Mouse (Mus musculus) liver, postnatal 0 days (tissue): Measurements from ENCODE around the gene Tex48.

Source experiments
- CTCF ChIP-seq: sonication (generic); IDR thresholded peaks from 2 replicates; pipeline ENCODE4 v1.5.1; 2016; ENCODE audit warnings: antibody characterized with exemption, low read depth
- EP300 ChIP-seq: IDR thresholded peaks from 2 replicates; pipeline ENCODE4 v1.6.1; 2016; ENCODE audit warnings: antibody characterized with exemption, low read depth, mild to moderate bottlenecking

DNA sequence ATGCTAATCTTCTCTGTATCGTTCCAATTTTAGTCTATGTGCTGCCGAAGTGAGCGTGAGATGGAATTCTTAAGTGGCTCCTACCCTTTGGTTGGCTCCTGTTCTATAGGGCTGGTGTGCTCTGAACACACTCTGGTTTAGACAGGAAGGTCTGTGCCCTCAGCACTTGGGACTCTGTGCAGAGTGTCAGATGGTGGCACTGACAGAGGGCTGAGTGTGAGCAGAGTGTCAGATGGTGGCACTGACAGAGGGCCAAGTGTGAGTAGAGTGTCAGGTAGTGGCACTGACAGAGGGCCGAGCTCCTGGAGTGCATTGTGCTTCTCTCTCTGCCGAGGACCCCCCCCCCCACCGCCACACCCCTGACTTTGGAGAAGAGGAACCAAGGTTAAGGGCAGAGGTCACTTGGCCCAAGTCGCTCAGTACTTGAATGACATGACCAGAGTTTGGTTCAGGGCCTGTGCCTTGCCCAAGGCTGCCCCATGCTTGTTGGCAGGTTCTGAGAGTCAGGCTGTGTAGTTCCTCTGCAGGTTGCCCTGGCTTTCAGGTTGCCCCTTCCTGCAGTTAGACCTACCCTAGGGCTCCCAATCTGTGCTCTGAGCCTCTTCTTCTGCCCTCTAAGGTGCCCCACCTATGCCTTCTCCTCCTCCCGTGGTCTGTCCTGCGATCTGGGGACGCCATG lies 54.4 kb downstream of the Tex48 start:
- no peak for TF ChIP-seq CTCF
- TF ChIP-seq EP300 = no peak
